Mouse (Mus musculus): ENCODE results near the gene Specc1.

- TF ChIP-seq ZKSCAN1 (IDR thresholded peaks at IDR 0.05; ENCODE audit: low read depth, low read length), result no peak
- TF ChIP-seq CTCF (IDR thresholded peaks at IDR 0.05 in 2 of 3, conservative IDR thresholded peaks at IDR 0.05 in 1 of 3; ENCODE audit: control insufficient read depth in 1 of 3, insufficient read depth in 1 of 3, low read depth in 2 of 3, low read length in 3 of 3, poor library complexity in 1 of 3, severe bottlenecking in 1 of 3), result no peak
These were observed 122.7 kb downstream of the Specc1 start for GRCm38 (mm10) chr11:62079100-62079857.
